Mouse (Mus musculus) urinary bladder, postnatal 36 days (tissue): ENCODE measurements around the gene Eci3.

Source experiments
- DNase-seq, 2 experiments: peaks; one replicate each; pipeline ENCODE4 v3.0.0; 2022; ENCODE audit warnings: low spot score in 2 of 2, mixed read lengths in 1 of 2

The Eci3 gene

GRCm38 (mm10) chr13:34934931-34935644 lies 28.5 kb downstream of the Eci3 start:
- no peak for DNase-seq

GRCm38 (mm10) chr13:34924210-34924609 lies 39.4 kb downstream of the Eci3 start, which contains the start of the genes Fam217a and 4933417A18Rik:
Gene Fam217a, minus strand, starts transcription at chr13:34924310.
Gene 4933417A18Rik, plus strand, starts transcription at chr13:34924409.
- DNase-seq, result no peak

GRCm38 (mm10) chr13:34916520-34917167 lies 47.0 kb downstream of the Eci3 start:
- DNase-seq, result no peak

GRCm38 (mm10) chr13:34914614-34915013 lies 49.0 kb downstream of the Eci3 start:
- no peak for DNase-seq
